In the genomic region with DNA sequence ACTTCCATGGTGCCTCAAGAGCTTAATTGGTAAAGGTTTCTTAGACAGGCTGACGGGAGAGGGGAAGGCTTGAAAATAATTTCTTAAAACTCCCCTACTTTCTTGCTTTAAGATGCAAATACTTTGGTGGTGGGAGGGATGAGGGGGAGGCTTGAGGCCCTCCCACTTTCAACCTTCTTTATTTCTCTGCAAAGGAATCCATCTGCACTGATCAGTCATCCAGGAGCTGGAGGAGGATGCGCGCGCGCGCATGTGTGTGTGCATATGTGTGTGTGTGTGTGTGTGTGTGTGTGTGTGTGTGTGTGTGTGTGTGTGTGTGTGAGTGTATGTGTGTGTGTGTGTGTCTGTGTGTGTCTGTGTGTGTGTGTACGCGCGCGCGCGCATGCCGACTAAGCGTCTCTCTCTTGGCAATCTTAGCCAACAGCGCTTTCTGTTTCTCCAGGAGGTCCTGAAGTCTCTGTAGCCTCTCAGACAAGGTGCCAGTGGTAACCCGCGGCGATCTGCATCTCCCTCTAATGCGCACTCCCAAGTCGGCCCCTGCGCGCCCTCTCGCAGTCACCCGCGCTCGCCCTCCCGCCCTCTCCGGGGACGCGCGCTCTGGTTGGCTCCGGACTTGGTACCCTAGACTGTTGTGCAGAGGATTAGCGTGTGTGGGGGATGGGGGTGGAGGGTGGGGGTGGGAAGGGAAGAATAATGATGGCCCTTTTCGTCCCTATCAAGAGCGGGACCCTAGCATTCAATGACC, we compare ENCODE assay signal across 8 mouse cellular contexts. TPM values are rescaled to one million over a fixed set of nuclear protein-coding genes. Genes with fewer than 3 reads are reported as not detected.
A peak's percentile ranks its signal among the peaks of the same experiment; 100 is the strongest.
DNase-seq lines count a peak whose midpoint lies in the region; ATAC-seq lines count a peak whose summit lies in the region.

Gene Cdh7, plus strand, starts transcription at position 368 of the 745 bp plus-strand sequence.

- peak within 1 kb of the TSS; percentile 62 for H3K4me3 ChIP-seq in hindbrain, embryonic 14.5 days (replicated peaks; ENCODE audit: low read length)
- peak within 1 kb of the TSS; percentile 58 for H3K4me3 ChIP-seq in limb, embryonic 13.5 days

- H3K4me1 ChIP-seq in hindbrain, embryonic 14.5 days (replicated peaks; ENCODE audit: control insufficient read depth, insufficient read depth, low read length): 0 out of 2 replicates have a peak, but pooled peaks cover 6% of the 10 kb centered on the region
- peaks cover 10% of the 10 kb centered on the region for H3K4me1 ChIP-seq in limb, embryonic 13.5 days

- DNase-seq in kidney, postnatal 4 days: peak; percentile 6 to 20
- DNase-seq in kidney, postnatal 14 days: no peak
- DNase-seq in embryo, embryonic 10.5 days (ENCODE audit: low spot score): peak; percentile 71
- peak; percentile 49 for DNase-seq in hindbrain, embryonic 14.5 days (ENCODE audit: low spot score)
- DNase-seq in right cerebral cortex, adult 18-20 months: peak; percentile 52
- DNase-seq in B cell, adult 2 months: no peak

- no peaks in the 10 kb centered on the region for H3K9me3 ChIP-seq in hindbrain, embryonic 14.5 days (ENCODE audit: control insufficient read depth, low read length)
- H3K9me3 ChIP-seq in limb, embryonic 13.5 days: no peaks in the 10 kb centered on the region

- H3K27ac ChIP-seq in hindbrain, embryonic 14.5 days: peak within 1 kb of the TSS; percentile 69
- no peak within 1 kb of the TSS for H3K27ac ChIP-seq in limb, embryonic 13.5 days

- peak within 1 kb of the TSS; percentile 65 for H3K9ac ChIP-seq in hindbrain, embryonic 14.5 days
- peak within 1 kb of the TSS; percentile 14; the same call in 1 of the 2 replicates for H3K9ac ChIP-seq in limb, embryonic 13.5 days

- H3K4me2 ChIP-seq in hindbrain, embryonic 14.5 days (replicated peaks): peak within 1 kb of the TSS; percentile 73
- H3K4me2 ChIP-seq in limb, embryonic 13.5 days (replicated peaks): peak within 1 kb of the TSS; percentile 91

- under 1% methylated on average over 26 of the region's 35 CpGs for WGBS in hindbrain, embryonic 14.5 days
- WGBS in limb, embryonic 13.5 days: 0% methylated on average over 35 of the region's 35 CpGs

- H3K36me3 ChIP-seq in hindbrain, embryonic 14.5 days (replicated peaks; ENCODE audit: control insufficient read depth, insufficient read depth): no peaks in the 10 kb centered on the region
- no peaks in the 10 kb centered on the region for H3K36me3 ChIP-seq in limb, embryonic 13.5 days

- H3K27me3 ChIP-seq in hindbrain, embryonic 14.5 days (ENCODE audit: control insufficient read depth, insufficient read depth, low read length): no peaks in the 10 kb centered on the region
- H3K27me3 ChIP-seq in limb, embryonic 13.5 days: peaks cover 26% of the 10 kb centered on the region

- ATAC-seq in hindbrain, embryonic 14.5 days (ENCODE audit: low FRiP score): peak; percentile 89
- peak; percentile 77 for ATAC-seq in limb, embryonic 13.5 days (ENCODE audit: low FRiP score, low read depth)
- no peak for ATAC-seq in monocyte, adult 5-6 weeks (replicated peaks; ENCODE audit: insufficient number of reproducible peaks, low FRiP score, low TSS enrichment, poor library complexity, severe bottlenecking)

RNA-seq across cellular contexts. Expression of gene Cdh7, which starts in this region (rescaled TPM):
- 24.9 and 26.3 TPM in 2 replicates for polyA plus RNA-seq in hindbrain, embryonic 14.5 days (2014; fragmentation: Nextera tagmentation; extraction: Ambion mirVana)
- 0.94 and 1.0 TPM in 2 replicates for polyA plus RNA-seq in limb, embryonic 13.5 days (2015; fragmentation: Nextera tagmentation; extraction: Ambion mirVana)
- total RNA-seq in monocyte, adult 5-6 weeks (2017): not detected in 3 replicates

Comparison
In these comparisons a context has a peak if more than half of its experiments do, and no peak if none do; other contexts are left out.
1. RNA of gene Cdh7 (polyA plus RNA-seq): 24.9 to 26.3 TPM in hindbrain, embryonic 14.5 days; 0.94 to 1.0 TPM in limb, embryonic 13.5 days; every median in the first group is over 10 times any median in the second.
2. DNase-seq: peak in kidney, postnatal 4 days (2 of 2), embryo, embryonic 10.5 days (single experiment), hindbrain, embryonic 14.5 days (single experiment) and right cerebral cortex, adult 18-20 months (single experiment); none in kidney, postnatal 14 days (single experiment) and B cell, adult 2 months (0 of 2).